Mouse (Mus musculus) stomach, postnatal 0 days (tissue): ENCODE measurements around the gene Ccdc181.

Experiments used
- CTCF ChIP-seq: IDR thresholded peaks from 2 replicates; pipeline ENCODE4 v1.5.1; 2016; ENCODE audit warnings: antibody characterized with exemption, low read depth, mild to moderate bottlenecking, moderate library complexity
- EP300 ChIP-seq: optimal IDR thresholded peaks from 2 replicates; pipeline ENCODE3; 2016; ENCODE audit warnings: antibody characterized with exemption

DNA sequence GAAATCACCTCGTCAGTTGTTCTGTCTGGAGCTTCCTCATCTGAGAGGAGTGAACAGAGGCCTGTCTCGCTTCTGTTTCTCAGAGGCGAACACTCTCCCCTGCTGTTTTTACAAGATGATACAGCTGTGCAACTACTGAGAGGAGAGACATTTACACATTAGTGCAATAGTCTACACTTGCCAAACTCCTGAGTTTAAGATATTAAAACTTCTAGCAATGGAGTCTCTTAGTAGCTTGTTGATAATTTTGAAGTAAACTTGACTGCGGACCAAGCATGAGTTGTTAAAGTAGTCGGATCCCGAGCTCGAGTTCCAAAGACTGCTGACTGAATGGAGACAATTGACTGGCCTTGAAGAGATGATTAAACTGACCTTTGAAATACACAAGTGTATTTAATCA, 52.4 kb downstream of the Ccdc181 start:
- TF ChIP-seq CTCF (no peak), EP300 (no peak)
